Mouse (Mus musculus) frontal cortex, postnatal 25 days (tissue): ENCODE measurements at regions not wholly inside any gene's neighbourhood (a gene's known extent, or its start where the extent isn't known, plus 50 kb on each side); places are given as distances from the start of the nearest gene placed in this dataset.
A peak's percentile ranks its signal among the peaks of the same experiment; 100 is the strongest.

Experiments used
- DNase-seq, 2 experiments: peaks; one replicate each; pipeline ENCODE4 v3.0.0; 2022; ENCODE audit warnings: low spot score in 2 of 2

GRCm38 (mm10) chr12:9176198-9176597 lies 146.4 kb downstream of the Ttc32 start:
- DNase-seq: no peak

GRCm38 (mm10) chr12:9178626-9179025 lies 148.8 kb downstream of the Ttc32 start:
- DNase-seq: no peak

DNA sequence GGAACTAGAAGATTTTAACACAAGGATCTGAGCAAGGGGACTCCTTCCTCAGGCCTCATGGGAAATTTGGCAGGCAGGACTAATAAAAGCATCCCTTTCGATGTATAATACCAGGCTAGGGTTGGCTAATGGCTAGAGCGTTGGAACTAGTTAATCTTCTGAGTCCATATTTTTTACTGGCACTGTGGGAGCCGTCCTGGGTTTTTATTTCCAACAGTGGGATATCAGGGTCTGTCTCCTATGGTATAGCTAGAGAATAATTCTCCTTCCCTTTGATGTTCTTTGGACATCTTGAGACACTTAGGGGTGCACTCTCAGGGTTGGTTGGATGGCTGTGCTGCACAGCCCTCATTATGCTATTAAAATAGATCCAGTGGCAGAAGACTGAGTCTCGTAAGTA lies 150.9 kb downstream of the Ttc32 start:
- no peak for DNase-seq

GRCm38 (mm10) chr12:9191721-9192120 lies 161.9 kb downstream of the Ttc32 start:
- no peak for DNase-seq

DNA sequence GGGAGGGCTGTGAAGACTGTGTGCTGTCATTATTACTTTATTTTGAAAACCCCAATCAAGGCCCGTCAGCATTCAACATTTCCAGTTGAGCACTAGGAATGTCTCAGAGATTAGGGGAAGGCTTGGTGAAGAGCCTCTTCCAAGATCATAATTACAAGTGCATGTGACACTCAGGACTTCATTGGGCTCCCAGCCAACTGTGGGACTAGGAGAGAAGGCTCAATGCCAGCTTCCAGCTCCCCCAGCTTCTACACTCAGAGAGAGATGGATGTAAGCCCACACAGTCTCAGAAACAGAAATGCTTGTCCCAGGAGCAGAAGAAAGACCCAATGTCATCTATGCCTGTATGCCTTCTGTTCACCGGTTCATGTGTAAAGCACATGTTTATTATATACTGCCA lies 169.5 kb downstream of the Ttc32 start:
- DNase-seq: no peak

- DNase-seq: no peak
Observed at GRCm38 (mm10) chr12:9212211-9212610, 182.4 kb downstream of the Ttc32 start.

DNA sequence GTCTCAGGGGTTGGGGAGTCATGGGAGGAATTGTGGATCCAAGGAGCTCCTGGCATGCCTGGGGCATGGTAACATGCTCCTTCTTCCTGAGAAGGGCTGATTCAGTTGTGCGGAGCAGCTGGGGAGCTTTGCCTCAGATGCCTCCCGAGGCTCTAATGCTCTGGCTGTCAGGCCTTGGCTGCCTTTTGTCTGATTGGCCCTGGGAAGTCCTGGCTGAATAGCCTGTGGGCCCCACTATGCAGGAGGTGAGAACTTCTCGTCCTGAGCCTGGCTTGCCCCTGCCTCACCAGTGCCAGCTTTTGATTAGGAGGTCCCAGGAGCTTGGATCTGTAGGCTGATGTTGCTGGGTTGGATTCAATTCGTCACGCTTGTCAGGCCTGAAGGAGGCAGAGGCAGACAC lies 195.2 kb downstream of the Ttc32 start:
- no peak for DNase-seq

DNA sequence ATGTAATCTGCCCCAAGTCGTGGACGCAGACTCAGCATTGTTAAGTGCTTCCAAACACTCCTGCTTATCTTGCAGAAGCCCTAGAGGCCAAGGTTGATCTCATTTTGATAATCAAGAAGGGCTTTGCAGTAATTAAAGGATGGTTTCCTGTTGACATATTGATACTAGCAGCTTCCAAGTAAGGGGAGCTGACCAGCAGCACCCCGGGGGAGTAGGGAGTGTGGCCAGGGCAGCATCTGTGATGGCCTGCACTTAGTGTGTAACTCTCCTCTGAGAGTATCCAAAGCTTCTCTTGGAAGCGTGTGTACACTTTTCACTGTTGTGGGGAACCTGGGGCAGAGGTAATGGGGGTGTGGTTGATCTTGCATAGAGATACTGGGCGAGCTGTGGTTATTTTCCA lies 198.1 kb downstream of the Ttc32 start:
- no peak for DNase-seq

DNA sequence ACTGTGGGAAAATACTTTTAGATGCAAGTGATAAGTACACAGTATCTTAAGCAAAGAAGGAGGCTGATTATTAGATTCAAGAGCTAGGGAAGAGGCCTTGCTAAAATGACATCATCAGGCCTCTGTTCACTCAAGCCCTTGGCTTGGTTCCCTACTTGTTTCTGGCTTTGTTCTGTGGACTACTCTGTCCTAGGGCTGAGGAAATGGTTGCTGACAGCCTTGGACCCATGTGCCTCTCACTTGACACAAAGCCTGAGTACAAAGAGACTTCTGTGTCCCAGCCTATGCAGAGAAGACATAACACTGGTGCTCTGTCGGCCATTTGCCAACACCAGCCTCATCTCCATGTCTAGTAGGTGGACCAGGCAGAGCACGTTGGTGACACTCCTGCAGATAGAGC lies 198.7 kb downstream of the Ttc32 start:
- DNase-seq: no peak

DNA sequence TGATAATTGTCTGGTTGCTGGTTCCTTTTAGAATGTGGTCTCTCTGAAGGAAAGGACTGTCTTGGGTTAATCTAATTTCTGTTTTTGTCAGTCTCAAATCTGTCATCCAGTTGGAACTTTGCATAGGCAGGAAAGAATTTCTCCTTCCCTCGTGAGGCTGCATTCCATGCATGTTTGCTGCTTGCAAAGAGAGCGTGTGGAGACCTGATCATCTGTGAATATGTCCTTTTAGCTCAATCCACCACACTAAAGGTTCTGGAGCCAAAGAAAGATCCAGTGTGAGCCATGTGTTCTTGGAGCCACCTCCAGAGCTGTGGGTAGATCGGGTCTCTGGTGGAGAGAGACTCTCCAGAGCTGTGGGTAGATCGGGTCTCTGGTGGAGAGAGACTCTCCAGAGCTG lies 200.2 kb downstream of the Ttc32 start:
- DNase-seq: no peak

- no peak for DNase-seq
Observed at GRCm38 (mm10) chr12:9230576-9230975, 200.8 kb downstream of the Ttc32 start.

DNA sequence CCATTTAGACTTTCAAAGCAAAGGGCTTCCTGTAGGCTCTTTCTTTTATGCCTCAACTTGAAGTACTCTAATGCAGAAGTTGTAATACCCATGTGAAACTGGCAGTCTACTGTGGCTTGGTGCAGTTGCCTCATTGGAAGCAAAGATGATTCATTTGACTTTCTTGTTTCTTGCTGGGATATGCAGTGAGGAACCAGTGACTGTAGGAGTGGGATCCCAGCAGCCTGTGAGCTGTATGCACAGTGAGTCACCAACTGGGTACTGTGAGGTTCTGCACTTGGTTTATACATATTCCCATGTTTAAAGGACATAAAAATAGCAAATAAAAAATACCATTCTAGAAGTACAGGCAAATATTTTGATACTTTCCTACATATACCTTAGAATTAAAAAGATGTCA lies 202.6 kb downstream of the Ttc32 start:
- no peak for DNase-seq

DNA sequence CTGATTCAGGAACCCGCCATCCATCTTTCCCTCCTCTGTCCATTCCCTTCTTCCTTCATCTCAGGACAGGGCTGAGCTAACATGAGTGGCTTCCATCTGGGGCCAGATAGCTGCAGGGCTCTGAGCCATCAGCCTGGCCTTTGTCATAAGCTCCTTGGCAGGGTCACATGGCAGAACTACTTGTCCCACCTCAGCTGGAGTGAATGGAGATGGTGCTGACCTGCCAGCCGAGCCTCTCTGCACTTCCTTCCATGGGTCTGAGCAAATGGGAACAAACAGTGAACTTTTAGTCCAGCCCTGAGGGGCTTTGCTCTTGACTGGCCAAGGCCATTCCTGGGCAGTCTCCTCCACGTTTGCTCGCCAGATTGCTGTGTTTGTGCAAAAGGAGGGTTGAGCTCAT lies 206.1 kb downstream of the Ttc32 start:
- no peak for DNase-seq

DNA sequence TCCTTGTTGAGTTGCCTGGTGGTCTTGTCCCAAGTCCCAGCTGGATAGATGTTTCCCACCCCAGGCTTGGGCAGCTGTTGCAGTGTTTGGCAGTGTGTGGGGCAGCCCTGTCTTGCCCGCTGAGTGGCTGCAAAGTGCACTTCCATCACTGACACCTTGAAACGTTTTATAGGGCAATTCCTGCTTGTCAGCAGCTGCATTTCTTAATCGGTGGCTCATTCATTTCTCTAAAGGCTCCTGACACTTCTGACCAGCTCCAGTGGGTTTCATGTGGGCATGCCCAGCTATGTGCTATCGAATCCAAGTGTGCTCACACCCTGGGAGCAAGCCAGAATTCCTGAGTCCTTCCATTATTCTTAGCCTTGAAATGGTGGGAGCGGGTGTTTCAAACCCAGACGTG lies 207.7 kb downstream of the Ttc32 start:
- DNase-seq: no peak

- DNase-seq: no peak
Observed at GRCm38 (mm10) chr12:9237955-9238354, 208.2 kb downstream of the Ttc32 start.

DNA sequence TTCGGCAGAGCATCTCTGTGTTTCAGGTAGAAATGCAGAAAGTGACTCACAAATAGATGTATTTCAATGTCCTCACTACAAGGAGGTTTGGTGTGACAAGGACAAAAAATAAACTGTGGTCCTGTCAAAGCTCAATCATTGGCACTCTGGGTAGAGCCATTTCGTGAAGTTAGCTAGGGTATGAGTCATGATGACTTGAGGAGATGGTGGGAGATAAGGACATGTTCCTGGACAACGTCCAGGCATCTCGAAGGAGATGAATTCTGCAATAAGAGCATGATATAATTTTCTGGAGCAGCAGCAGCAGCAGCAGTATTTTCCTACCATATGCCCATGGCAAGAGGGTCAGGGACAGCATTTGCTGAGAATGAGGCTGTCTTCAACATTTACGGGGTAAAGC lies 217.7 kb downstream of the Ttc32 start:
- DNase-seq: no peak

GRCm38 (mm10) chr12:9251772-9252171 lies 222.0 kb downstream of the Ttc32 start:
- DNase-seq: peak; percentile 34 to 47

DNA sequence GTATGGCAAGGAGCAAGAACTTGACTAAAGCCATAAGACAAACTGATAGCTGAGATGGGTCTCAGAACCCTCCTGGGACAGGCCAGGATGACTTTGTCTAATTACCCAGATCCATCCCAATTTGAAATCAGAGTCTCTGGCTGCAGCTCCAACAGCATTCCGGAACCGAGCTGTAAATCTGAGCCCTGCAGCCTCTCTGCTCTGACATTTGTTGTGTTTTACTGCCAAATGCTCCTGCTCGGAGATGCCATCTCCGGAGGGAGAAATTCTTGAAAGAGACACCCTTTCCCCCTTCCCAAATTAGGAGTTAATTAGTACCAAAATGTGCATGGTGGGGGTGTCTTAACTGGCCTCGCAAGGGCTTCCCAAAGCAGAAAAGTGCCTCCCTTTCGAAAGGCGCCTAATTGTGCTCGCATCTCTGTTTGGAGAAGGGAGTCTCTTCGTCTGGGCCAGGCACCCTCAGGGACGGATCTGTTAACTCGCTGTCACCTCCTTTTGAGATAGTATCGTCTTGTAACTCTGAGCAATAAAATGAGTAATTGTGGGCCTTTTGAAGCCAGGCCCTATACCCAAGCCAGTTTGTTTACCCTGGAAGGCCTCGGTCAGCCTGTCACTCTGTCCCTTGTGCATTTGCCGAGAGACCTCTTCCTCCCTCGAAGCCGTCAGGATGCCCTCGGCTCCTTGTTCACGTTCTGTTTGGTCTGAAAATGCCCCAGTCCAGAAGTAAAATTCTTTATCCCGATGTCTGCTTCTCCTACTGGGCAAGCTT lies 223.7 kb downstream of the Ttc32 start:
- no peak for DNase-seq

GRCm38 (mm10) chr12:9254301-9254860 lies 224.6 kb downstream of the Ttc32 start:
- DNase-seq: no peak

GRCm38 (mm10) chr12:9255661-9256486 lies 226.1 kb downstream of the Ttc32 start:
- no peak for DNase-seq

DNA sequence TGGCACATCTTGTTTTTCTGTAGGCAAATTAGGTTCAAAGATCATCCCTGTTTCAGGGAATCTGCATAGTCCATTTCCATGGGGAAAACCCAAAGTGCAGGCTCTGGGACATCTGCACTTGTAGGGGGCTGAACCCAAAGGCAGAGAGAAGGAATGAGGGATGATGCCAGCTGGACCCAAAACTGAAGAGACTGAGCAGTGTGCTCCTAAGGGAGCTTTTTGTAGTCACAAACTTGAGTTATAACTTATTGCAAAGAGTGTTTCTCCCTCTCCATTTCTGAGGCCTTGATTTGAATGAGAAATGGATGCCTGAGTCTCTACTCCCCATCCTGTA lies 226.7 kb downstream of the Ttc32 start:
- no peak for DNase-seq

- no peak for DNase-seq
Observed at GRCm38 (mm10) chr12:9258221-9258620, 228.4 kb downstream of the Ttc32 start.

DNA sequence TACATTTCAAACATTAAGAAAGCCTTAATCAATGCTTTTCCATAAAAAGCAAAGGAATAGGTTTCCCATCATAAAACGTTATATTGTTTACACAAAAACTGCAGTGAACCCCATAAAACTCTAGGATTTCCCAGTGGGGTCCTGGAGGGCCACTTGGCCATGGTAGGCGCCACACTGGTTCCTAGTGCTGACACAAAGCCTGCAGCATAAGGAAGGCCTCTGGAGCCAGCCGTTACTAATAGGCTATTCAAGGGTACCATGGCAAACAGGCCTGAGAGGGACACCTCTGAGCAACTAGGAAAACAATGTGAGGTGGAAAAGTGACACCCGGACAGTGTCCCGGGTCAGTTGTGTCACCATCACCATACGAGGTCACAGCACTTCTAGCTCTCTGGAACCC lies 231.9 kb downstream of the Ttc32 start:
- DNase-seq: no peak
